Mouse (Mus musculus): ENCODE data around the gene Slc25a22. TPM values are rescaled to one million over a fixed set of nuclear protein-coding genes. Genes with fewer than 3 reads are reported as not detected.

The Slc25a22 gene
- total and polyA plus RNA-seq, 3 experiments = 6.5 to 31.5 (median 16.1) TPM

GRCm38 (mm10) chr7:141453636-141454035 lies 15.9 kb upstream of the Slc25a22 start:
- dilution Hi-C loops (cut with MboI; ENCODE audit: extremely low pct_ligation_motif_present, extremely low pct_unique_long_range_greater_than_20kb, low sequenced_read_pairs) = no loop called here
- peaks cover 12 to 49% of the 10 kb centered on the region in 2 experiments for H3K4me1 ChIP-seq (ENCODE audit: control insufficient read depth in 1 of 2, insufficient read depth in 2 of 2)
- no peak for DNase-seq (ENCODE audit: extremely low read depth)
- no peak overlapping the region for H3K4me3 ChIP-seq (replicated peaks in 1 of 3; ENCODE audit: low read depth in 2 of 3, low read length in 2 of 3, poor library complexity in 1 of 3)
- in situ Hi-C loops (cut with MboI; ENCODE audit: low pct_ligation_motif_present, low pct_unique_long_range_greater_than_20kb, low sequenced_read_pairs) = loop anchor here (5.0 kb wide), 1 partner anchor 41 kb away; the partner anchor contains the start of gene Gatd1
- peaks cover 40 to 53% of the 10 kb centered on the region in 2 experiments for H3K36me3 ChIP-seq (replicated peaks in 1 of 2; ENCODE audit: control insufficient read depth in 1 of 2, insufficient read depth in 1 of 2, low read length in 1 of 2)
- peaks cover 9% of the 10 kb centered on the region for H3K79me2 ChIP-seq (replicated peaks; ENCODE audit: control insufficient read depth, extremely low read depth, insufficient read depth, poor library complexity, severe bottlenecking)
- TF ChIP-seq HCFC1 (IDR thresholded peaks at IDR 0.05; ENCODE audit: low read depth, low read length) = no peak
- no peak for TF ChIP-seq USF1 (IDR thresholded peaks at IDR 0.05; ENCODE audit: low read depth, low read length)
- TF ChIP-seq UBTF (IDR thresholded peaks at IDR 0.05; ENCODE audit: low read depth, low read length) = no peak
- no peak for TF ChIP-seq MAFK (IDR thresholded peaks at IDR 0.05; ENCODE audit: insufficient replicate concordance, low read length)
- no peak for TF ChIP-seq ZNF384 (IDR thresholded peaks at IDR 0.05; ENCODE audit: low read depth, low read length)
- no peak for TF ChIP-seq MXI1 (IDR thresholded peaks at IDR 0.05; ENCODE audit: low read depth, low read length)
- H3K9me3 ChIP-seq (replicated peaks; ENCODE audit: low read length) = no peaks in the 10 kb centered on the region
- no peak overlapping the region for H3K4me2 ChIP-seq (ENCODE audit: insufficient read depth, low read depth, poor library complexity, severe bottlenecking)
- no peaks in the 10 kb centered on the region for H3K27me3 ChIP-seq (replicated peaks)
- no peak overlapping the region for H3K27ac ChIP-seq (ENCODE audit: insufficient read depth, low read depth)
- no peak overlapping the region for H3K9ac ChIP-seq (ENCODE audit: insufficient read depth, low read depth)

GRCm38 (mm10) chr7:141451928-141452327 lies 14.2 kb upstream of the Slc25a22 start:
- no peak for DNase-seq (ENCODE audit: extremely low read depth)
- Histone ChIP-seq H3K27ac (ENCODE audit: insufficient read depth, low read depth) (no peak overlapping the region), H3K9me3 (replicated peaks; ENCODE audit: low read length) (no peaks in the 10 kb centered on the region), H3K4me2 (ENCODE audit: insufficient read depth, low read depth, poor library complexity, severe bottlenecking) (no peak overlapping the region), H3K9ac (ENCODE audit: insufficient read depth, low read depth) (no peak overlapping the region), H3K4me3 (replicated peaks in 1 of 3; ENCODE audit: low read depth in 2 of 3, low read length in 2 of 3, poor library complexity in 1 of 3) (no peak overlapping the region), H3K36me3 (replicated peaks in 1 of 2; ENCODE audit: control insufficient read depth in 1 of 2, insufficient read depth in 1 of 2, low read length in 1 of 2) (peaks cover 33 to 43% of the 10 kb centered on the region in 2 experiments), H3K79me2 (replicated peaks; ENCODE audit: control insufficient read depth, extremely low read depth, insufficient read depth, poor library complexity, severe bottlenecking) (peaks cover 20% of the 10 kb centered on the region), H3K4me1 (ENCODE audit: control insufficient read depth in 1 of 2, insufficient read depth in 2 of 2) (peaks cover 14 to 51% of the 10 kb centered on the region in 2 experiments), H3K27me3 (replicated peaks) (no peaks in the 10 kb centered on the region)
- dilution Hi-C loops (cut with MboI; ENCODE audit: extremely low pct_ligation_motif_present, extremely low pct_unique_long_range_greater_than_20kb, low sequenced_read_pairs) = no loop called here
- in situ Hi-C loops (cut with MboI; ENCODE audit: low pct_ligation_motif_present, low pct_unique_long_range_greater_than_20kb, low sequenced_read_pairs) = loop anchor here (5.0 kb wide), 1 partner anchor 40 kb away; the partner anchor contains the start of gene Gatd1
- TF ChIP-seq CHD2 (IDR thresholded peaks at IDR 0.05; ENCODE audit: low read length) = peak; percentile 6; the same call in 1 of the 2 replicates
- TF ChIP-seq ZMIZ1 (IDR thresholded peaks at IDR 0.05; ENCODE audit: low read depth, low read length) = peak; percentile 48; the same call in 1 of the 2 replicates
- no peak for TF ChIP-seq HCFC1 (IDR thresholded peaks at IDR 0.05; ENCODE audit: low read depth, low read length)
- no peak for TF ChIP-seq TBP (conservative IDR thresholded peaks at IDR 0.05; ENCODE audit: low read depth, low read length)
- no peak for TF ChIP-seq RAD21 (IDR thresholded peaks at IDR 0.05; ENCODE audit: low read depth, low read length)
- 0 out of 2 replicates have a peak, but pooled peaks have one; percentile 5 for TF ChIP-seq MAFK (IDR thresholded peaks at IDR 0.05; ENCODE audit: insufficient replicate concordance, low read length)
- TF ChIP-seq RCOR1 (conservative IDR thresholded peaks at IDR 0.05; ENCODE audit: low read depth, low read length) = peak; percentile 70; the same call in 1 of the 2 replicates
- TF ChIP-seq ETS1 (conservative IDR thresholded peaks at IDR 0.05; ENCODE audit: low read depth, low read length) = no peak
- no peak for TF ChIP-seq CHD1 (IDR thresholded peaks at IDR 0.05; ENCODE audit: low read depth, low read length)
- TF ChIP-seq POLR2A (IDR thresholded peaks at IDR 0.05; ENCODE audit: low read depth, low read length) = peak; percentile 51; the same call in 1 of the 2 replicates

Data from CH12.LX (cell line).